Mouse (Mus musculus) adipocyte (in vitro differentiated cells): ENCODE data around the gene Rps12.
A peak's percentile ranks its signal among the peaks of the same experiment; 100 is the strongest.

Source experiments
- DNase-seq: peaks from one replicate; pipeline ENCODE4 v3.0.0-alpha.2; 2016; ENCODE audit warnings: low spot score

The Rps12 gene

GRCm38 (mm10) chr10:23787062-23787821 is at the start of gene Rps12:
Gene Rps12 (minus strand): TSS chr10:23787275.
- DNase-seq, result peak; percentile 99

GRCm38 (mm10) chr10:23836003-23836964 is 49.2 kb upstream of the Rps12 start:
- no peak for DNase-seq

- DNase-seq, result no peak
Measured at GRCm38 (mm10) chr10:23826516-23826915, 39.4 kb upstream of the Rps12 start.

- no peak for DNase-seq
Measured at GRCm38 (mm10) chr10:23816241-23816640, 29.2 kb upstream of the Rps12 start.

- DNase-seq, result peak; percentile 73
Measured at GRCm38 (mm10) chr10:23815168-23815567, 28.1 kb upstream of the Rps12 start.

- no peak for DNase-seq
Measured at GRCm38 (mm10) chr10:23812852-23813766, 26.0 kb upstream of the Rps12 start.

GRCm38 (mm10) chr10:23812438-23812759 is 25.3 kb upstream of the Rps12 start:
- no peak for DNase-seq

GRCm38 (mm10) chr10:23811635-23812437 is 24.8 kb upstream of the Rps12 start:
- DNase-seq, result peak; percentile 79

GRCm38 (mm10) chr10:23806201-23806600 is 19.1 kb upstream of the Rps12 start:
- no peak for DNase-seq

GRCm38 (mm10) chr10:23804665-23805064 is 17.6 kb upstream of the Rps12 start:
- DNase-seq, result no peak

- peak; percentile 70 for DNase-seq
Measured at GRCm38 (mm10) chr10:23802911-23803310, 15.8 kb upstream of the Rps12 start.

- DNase-seq, result no peak
Measured at GRCm38 (mm10) chr10:23799933-23800332, 12.9 kb upstream of the Rps12 start.

GRCm38 (mm10) chr10:23798142-23798541 is 11.1 kb upstream of the Rps12 start:
- DNase-seq, result peak; percentile 75

- DNase-seq, result peak; percentile 62
Measured at GRCm38 (mm10) chr10:23797606-23798005, 10.5 kb upstream of the Rps12 start.

GRCm38 (mm10) chr10:23796551-23797503 is 9.8 kb upstream of the Rps12 start, which contains the start of gene Slc18b1:
Gene Slc18b1 (plus strand): TSS chr10:23796986.
- DNase-seq, result peak; percentile 81

- peak; percentile 87 for DNase-seq
Measured at GRCm38 (mm10) chr10:23795871-23796520, 8.9 kb upstream of the Rps12 start.

GRCm38 (mm10) chr10:23788056-23788600 is 1.1 kb upstream of the Rps12 start:
- no peak for DNase-seq

GRCm38 (mm10) chr10:23786631-23787038 is 440 bp downstream of the Rps12 start:
- DNase-seq, result peak; percentile 39

- DNase-seq, result no peak
Measured at GRCm38 (mm10) chr10:23786040-23786439, 1.0 kb downstream of the Rps12 start.
